ENCODE assay signal across 9 mouse cellular contexts in genomic region chr16:10452445-10452896, GRCm38 (mm10). TPM values are rescaled to one million over a fixed set of nuclear protein-coding genes. Genes with fewer than 3 reads are reported as not detected.
A peak's percentile ranks its signal among the peaks of the same experiment; 100 is the strongest.
DNase-seq lines count a peak whose midpoint lies in the region; ATAC-seq and TF ChIP-seq lines count a peak whose summit lies in the region.
"Had no signal": no experiment of that assay in that cellular context is flagged by ENCODE, and none has a peak within 500 bp of the region (broad histone marks: within the 10 kb centered on the region; RNA-seq: fewer than 3 reads in every experiment).

No protein-coding gene starts in this region.

- H3K9me3 ChIP-seq in hindbrain, embryonic 16.5 days (ENCODE audit: control insufficient read depth, low read length), result no peaks in the 10 kb centered on the region
- H3K9me3 ChIP-seq: neural tube, embryonic 12.5 days had no signal

- H3K36me3 ChIP-seq in hindbrain, embryonic 16.5 days (ENCODE audit: control insufficient read depth, insufficient read depth, low read length), result no peaks in the 10 kb centered on the region
- H3K36me3 ChIP-seq in myocyte (ENCODE audit: control insufficient read depth, insufficient read depth), result no peaks in the 10 kb centered on the region
- H3K36me3 ChIP-seq: neural tube, embryonic 12.5 days had no signal

- H3K27me3 ChIP-seq in hindbrain, embryonic 16.5 days (replicated peaks; ENCODE audit: control insufficient read depth, insufficient read depth, low read length), result no peaks in the 10 kb centered on the region
- no peaks in the 10 kb centered on the region for H3K27me3 ChIP-seq in myocyte (ENCODE audit: control insufficient read depth, insufficient read depth, insufficient read length)
- H3K27me3 ChIP-seq: neural tube, embryonic 12.5 days had no signal

- no peak for ATAC-seq in frontal cortex, adult (ENCODE audit: low TSS enrichment)
- ATAC-seq in hindbrain, embryonic 16.5 days, result peak; percentile 94

- TF ChIP-seq POLR2A in myocyte (IDR thresholded peaks at IDR 0.05; ENCODE audit: insufficient read length, low read depth), result no peak

- peak; percentile 41 to 76 for DNase-seq in frontal cortex, adult 2 months (ENCODE audit: extremely low spot score in 1 of 2, low spot score in 1 of 2)
- DNase-seq in adrenal gland, postnatal 14 days, result peak; percentile 93
- DNase-seq in frontal cortex, postnatal 14 days (ENCODE audit: low spot score in 2 of 2), result peak; percentile 73 to 81
- DNase-seq in left cerebral cortex, adult 8-10 months (ENCODE audit: low spot score in 2 of 2), result peak; percentile 36 to 38
- DNase-seq in urinary bladder, adult 2 months (ENCODE audit: low spot score), result peak; percentile 45

- H3K4me1 ChIP-seq in hindbrain, embryonic 16.5 days (ENCODE audit: control insufficient read depth, insufficient read depth, low read depth, low read length), result peaks cover 5% of the 10 kb centered on the region

- H3K4me3 ChIP-seq in hindbrain, embryonic 16.5 days (ENCODE audit: low read length), result no peak overlapping the region
- H3K4me3 ChIP-seq in myocyte, result no peak overlapping the region
- H3K4me3 ChIP-seq: neural tube, embryonic 12.5 days had no signal

- no peak overlapping the region for H3K9ac ChIP-seq in hindbrain, embryonic 16.5 days (ENCODE audit: low read depth, low read length)
- H3K9ac ChIP-seq: neural tube, embryonic 12.5 days had no signal

- no peak overlapping the region for H3ac ChIP-seq in myocyte (ENCODE audit: control insufficient read depth, insufficient read length)

- no peaks in the 10 kb centered on the region for H3K79me2 ChIP-seq in myocyte (ENCODE audit: control insufficient read depth, insufficient read depth)

- H3K27ac ChIP-seq in hindbrain, embryonic 16.5 days (ENCODE audit: low read depth, low read length), result no peak overlapping the region
- H3K27ac ChIP-seq: neural tube, embryonic 12.5 days had no signal

- H3K4me2 ChIP-seq in hindbrain, embryonic 16.5 days (ENCODE audit: low read length), result no peak overlapping the region
- peak overlapping the region; percentile 44 for H3K4me2 ChIP-seq in myocyte (ENCODE audit: low read depth)
- H3K4me2 ChIP-seq: neural tube, embryonic 12.5 days had no signal

- 56% methylated on average over 8 of the region's 8 CpGs for WGBS in hindbrain, embryonic 16.5 days

TF ChIP-seq in myocyte, 11 proteins besides CTCF, POLR2A, EP300 and RAD21:
- peak in 1 of 3 experiments; percentile 51 for TF ChIP-seq MYOD1 (IDR thresholded peaks at IDR 0.05; ENCODE audit: control insufficient read depth in 1 of 3, insufficient read length in 2 of 3, low read depth in 2 of 3)
- peak in 1 of 3 experiments; percentile 43 for TF ChIP-seq MYOG (IDR thresholded peaks at IDR 0.05; ENCODE audit: control insufficient read depth in 1 of 3, insufficient read depth in 1 of 3, insufficient read length in 2 of 3, low read depth in 2 of 3)
- no peak for TF ChIP-seq TCF12 (IDR thresholded peaks at IDR 0.05; ENCODE audit: insufficient read depth, poor library complexity, severe bottlenecking)
TF ChIP-seq in myocyte: peak in this region for 2.

RNA-seq across cellular contexts. Expression of gene Tvp23a, which starts 5.3 kb away (rescaled TPM):
- 27.4 and 32.4 TPM in 2 replicates for polyA plus RNA-seq in frontal cortex, adult 2 months (2012; rRNA removed)
- total RNA-seq in adrenal gland, postnatal 14 days (2021), result 1.6 and 2.3 TPM in 2 replicates
- polyA plus RNA-seq in hindbrain, embryonic 16.5 days (2015; fragmentation: Nextera tagmentation; extraction: Ambion mirVana), result 48.9 and 52.1 TPM in 2 replicates
- total RNA-seq in left cerebral cortex, adult 8-10 months (2022), result 10 to 100 TPM; 26.6 to 29.9 (median 28.4) TPM
- polyA plus RNA-seq in myocyte (2012; fragmentation: generic; extraction: Trizol), result 2.6 TPM
- polyA plus RNA-seq in urinary bladder, adult 2 months (2012; rRNA removed), result 4.9 and 6.1 TPM in 2 replicates

RNA-seq across cellular contexts. Expression of gene Ciita, which starts 27.4 kb away (rescaled TPM):
- 0.08 and 0.13 TPM in 2 replicates for polyA plus RNA-seq in frontal cortex, adult 2 months (2012; rRNA removed)
- 1.2 and 8.1 TPM in 2 replicates for total RNA-seq in adrenal gland, postnatal 14 days (2021)
- 0.46 and 0.54 TPM in 2 replicates for polyA plus RNA-seq in hindbrain, embryonic 16.5 days (2015; fragmentation: Nextera tagmentation; extraction: Ambion mirVana)
- total RNA-seq in left cerebral cortex, adult 8-10 months (2022), result under 1 TPM in 3 of 4 experiments, not detected in 1; 0.25 to 0.42 (median 0.26) TPM
- polyA plus RNA-seq in myocyte (2012; fragmentation: generic; extraction: Trizol), result 0.01 TPM
- polyA plus RNA-seq in urinary bladder, adult 2 months (2012; rRNA removed), result 3.0 and 4.2 TPM in 2 replicates

RNA-seq across cellular contexts. Expression of gene Nubp1, which starts 40.7 kb away (rescaled TPM):
- polyA plus RNA-seq in frontal cortex, adult 2 months (2012; rRNA removed), result 25.6 and 26.4 TPM in 2 replicates
- total RNA-seq in adrenal gland, postnatal 14 days (2021), result 23.1 and 25.6 TPM in 2 replicates
- polyA plus RNA-seq in hindbrain, embryonic 16.5 days (2015; fragmentation: Nextera tagmentation; extraction: Ambion mirVana), result 46.3 and 54.1 TPM in 2 replicates
- 10 to 100 TPM; 13.3 to 15.9 (median 14.4) TPM for total RNA-seq in left cerebral cortex, adult 8-10 months (2022)
- 38.8 TPM for polyA plus RNA-seq in myocyte (2012; fragmentation: generic; extraction: Trizol)
- 24.2 and 31.7 TPM in 2 replicates for polyA plus RNA-seq in urinary bladder, adult 2 months (2012; rRNA removed)

RNA-seq across cellular contexts. Expression of gene Tekt5, which starts 57.2 kb away (rescaled TPM):
- polyA plus RNA-seq in frontal cortex, adult 2 months (2012; rRNA removed), result 9.1 and 15.5 TPM in 2 replicates
- total RNA-seq in adrenal gland, postnatal 14 days (2021), result not detected in 2 replicates
- polyA plus RNA-seq in hindbrain, embryonic 16.5 days (2015; fragmentation: Nextera tagmentation; extraction: Ambion mirVana), result 20.7 and 27.5 TPM in 2 replicates
- 10 to 100 TPM in 3 of 4 experiments, 1 to 10 TPM in 1; 9.8 to 11.5 (median 10.4) TPM for total RNA-seq in left cerebral cortex, adult 8-10 months (2022)
- 21.8 TPM for polyA plus RNA-seq in myocyte (2012; fragmentation: generic; extraction: Trizol)
- 1.3 and 1.4 TPM in 2 replicates for polyA plus RNA-seq in urinary bladder, adult 2 months (2012; rRNA removed)

Comparison
In these comparisons a context has a peak if more than half of its experiments do, and no peak if none do; other contexts are left out.
1. DNase-seq: peak in every context shown above with its lines; median percentile 93 in adrenal gland, postnatal 14 days; 77 in frontal cortex, postnatal 14 days; 58 in frontal cortex, adult 2 months; 45 in urinary bladder, adult 2 months; 37 in left cerebral cortex, adult 8-10 months.